Mouse (Mus musculus) cerebellum, postnatal 4 days (tissue): ENCODE measurements around the gene Bicd1.
A peak's percentile ranks its signal among the peaks of the same experiment; 100 is the strongest.
"Not testable (repeated sequence)": the region's sequence is repeated elsewhere in the genome, so short reads cannot be mapped to it uniquely, and the experiment has no call there.

Source experiments
- DNase-seq, 2 experiments: peaks; one replicate each; pipeline ENCODE4 v3.0.0; 2022; ENCODE audit warnings: low spot score in 2 of 2, mixed read lengths in 1 of 2

The Bicd1 gene

GRCm38 (mm10) chr6:149408833-149409332 lies at the start of gene Bicd1:
Gene Bicd1 (plus strand): TSS chr6:149408886.
- DNase-seq, result peak; percentile 64 to 83

GRCm38 (mm10) chr6:149362533-149362932 lies 46.2 kb upstream of the Bicd1 start:
- DNase-seq, result not testable (repeated sequence)

- not testable (repeated sequence) for DNase-seq
Observed at GRCm38 (mm10) chr6:149365975-149366374, 42.7 kb upstream of the Bicd1 start.

- DNase-seq, result no peak
Observed at GRCm38 (mm10) chr6:149366403-149366802, 42.3 kb upstream of the Bicd1 start.

- DNase-seq, result peak in 1 of 2 experiments; percentile 41
Observed at GRCm38 (mm10) chr6:149374986-149375457, 33.7 kb upstream of the Bicd1 start.

- no peak for DNase-seq
Observed at GRCm38 (mm10) chr6:149383531-149383930, 25.2 kb upstream of the Bicd1 start.

- no peak for DNase-seq
Observed at GRCm38 (mm10) chr6:149386389-149386788, 22.3 kb upstream of the Bicd1 start.

GRCm38 (mm10) chr6:149389626-149390025 lies 19.1 kb upstream of the Bicd1 start:
- not testable (repeated sequence) for DNase-seq

GRCm38 (mm10) chr6:149399396-149399795 lies 9.3 kb upstream of the Bicd1 start:
- no peak for DNase-seq

- peak in 1 of 2 experiments; percentile 17 for DNase-seq
Observed at GRCm38 (mm10) chr6:149409341-149409740, 655 bp downstream of the Bicd1 start.

- DNase-seq, result no peak
Observed at GRCm38 (mm10) chr6:149409845-149410244, 1.2 kb downstream of the Bicd1 start.

- DNase-seq, result no peak
Observed at GRCm38 (mm10) chr6:149413256-149413655, 4.6 kb downstream of the Bicd1 start.

- no peak for DNase-seq
Observed at GRCm38 (mm10) chr6:149424748-149425147, 16.1 kb downstream of the Bicd1 start.

GRCm38 (mm10) chr6:149439140-149439539 lies 30.5 kb downstream of the Bicd1 start:
- no peak for DNase-seq

GRCm38 (mm10) chr6:149442884-149443283 lies 34.2 kb downstream of the Bicd1 start:
- DNase-seq, result peak in 1 of 2 experiments; percentile 5

GRCm38 (mm10) chr6:149445854-149446253 lies 37.2 kb downstream of the Bicd1 start:
- no peak for DNase-seq

GRCm38 (mm10) chr6:149457324-149457723 lies 48.6 kb downstream of the Bicd1 start:
- DNase-seq, result no peak

- DNase-seq, result no peak
Observed at GRCm38 (mm10) chr6:149460971-149461370, 52.3 kb downstream of the Bicd1 start.

GRCm38 (mm10) chr6:149471477-149471876 lies 62.8 kb downstream of the Bicd1 start:
- DNase-seq, result no peak

GRCm38 (mm10) chr6:149472441-149472840 lies 63.8 kb downstream of the Bicd1 start:
- not testable (repeated sequence) for DNase-seq

GRCm38 (mm10) chr6:149481868-149482267 lies 73.2 kb downstream of the Bicd1 start:
- DNase-seq, result not testable (repeated sequence)

- no peak for DNase-seq
Observed at GRCm38 (mm10) chr6:149494662-149495061, 86.0 kb downstream of the Bicd1 start.

GRCm38 (mm10) chr6:149495925-149496324 lies 87.2 kb downstream of the Bicd1 start:
- no peak for DNase-seq
